Mouse (Mus musculus) frontal cortex, adult 2 months (tissue): ENCODE results near the gene Pip5kl1. TPM values are rescaled to one million over a fixed set of nuclear protein-coding genes. Genes with fewer than 3 reads are reported as not detected.

Experiments
- DNase-seq, 2 experiments: peaks; one replicate each; pipeline ENCODE4 v3.0.0; 2022; ENCODE audit warnings: low spot score in 1 of 2; ENCODE audit errors: extremely low spot score in 1 of 2
- polyA plus RNA-seq: library from polyadenylated mRNA; depleted of rRNA; stranded (reverse); fragments of >200 nt; gene quantifications from 2 replicates; pipeline ENCODE4 v1.2.3, GENCODE M21; 2012

Gene Pip5kl1
- polyA plus RNA-seq, 1 experiment = 22.7 TPM

- DNase-seq = no peak
Observed at GRCm38 (mm10) chr2:32608778-32609435, 34.3 kb downstream of the Pip5kl1 start.

- DNase-seq = peak in 1 of 2 experiments; percentile 65
Observed at GRCm38 (mm10) chr2:32610610-32611229, 36.1 kb downstream of the Pip5kl1 start.

GRCm38 (mm10) chr2:32612274-32612673, 37.7 kb downstream of the Pip5kl1 start:
- no peak for DNase-seq

GRCm38 (mm10) chr2:32617109-32617508, 42.5 kb downstream of the Pip5kl1 start:
- DNase-seq = no peak

- DNase-seq = no peak
Observed at GRCm38 (mm10) chr2:32617601-32618000, 43.0 kb downstream of the Pip5kl1 start.

- DNase-seq = no peak
Observed at GRCm38 (mm10) chr2:32618051-32618450, 43.5 kb downstream of the Pip5kl1 start.

GRCm38 (mm10) chr2:32620682-32621516, 46.3 kb downstream of the Pip5kl1 start:
- no peak for DNase-seq

GRCm38 (mm10) chr2:32621517-32621859, 46.9 kb downstream of the Pip5kl1 start, which contains the start of gene Ak1:
Gene Ak1 (plus strand): TSS chr2:32621758.
- no peak for DNase-seq

- DNase-seq = no peak
Observed at GRCm38 (mm10) chr2:32624111-32624748, 49.6 kb downstream of the Pip5kl1 start.

GRCm38 (mm10) chr2:32625212-32625872, 50.7 kb downstream of the Pip5kl1 start:
- DNase-seq = peak; percentile 87 to 94

- peak in 1 of 2 experiments; percentile 70 for DNase-seq
Observed at GRCm38 (mm10) chr2:32625873-32626694, 51.5 kb downstream of the Pip5kl1 start.

GRCm38 (mm10) chr2:32627266-32628043, 52.9 kb downstream of the Pip5kl1 start:
- no peak for DNase-seq

GRCm38 (mm10) chr2:32628044-32628550, 53.5 kb downstream of the Pip5kl1 start:
- no peak for DNase-seq

- DNase-seq = peak in 1 of 2 experiments; percentile 74
Observed at GRCm38 (mm10) chr2:32628729-32629128, 54.1 kb downstream of the Pip5kl1 start.

- DNase-seq = peak in 1 of 2 experiments; percentile 57
Observed at GRCm38 (mm10) chr2:32629276-32629976, 54.8 kb downstream of the Pip5kl1 start.

GRCm38 (mm10) chr2:32630036-32630435, 55.4 kb downstream of the Pip5kl1 start:
- no peak for DNase-seq

- DNase-seq = no peak
Observed at GRCm38 (mm10) chr2:32631046-32631445, 56.4 kb downstream of the Pip5kl1 start.
